Mouse (Mus musculus) CD8-positive naive resting alpha-beta T cell, adult 2 months (primary cell): ENCODE measurements around the gene Ang.
A peak's percentile ranks its signal among the peaks of the same experiment; 100 is the strongest.

Experiments used
- DNase-seq, 2 experiments: peaks; one replicate each; pipeline ENCODE4 v3.0.0; 2022; ENCODE audit warnings: low read depth in 2 of 2, low spot score in 2 of 2

Gene Ang

GRCm38 (mm10) chr14:51090921-51091900 lies at the start of gene Ang, which contains the start of gene Rnase4:
Gene Ang (plus strand): TSS chr14:51091150.
Gene Rnase4 (plus strand): TSS chr14:51091077.
- peak in 1 of 2 experiments; percentile 16 for DNase-seq

GRCm38 (mm10) chr14:51041769-51042168 lies 49.2 kb upstream of the Ang start, which contains the start of gene Rnase9:
Gene Rnase9 (minus strand): TSS chr14:51041869.
- DNase-seq, result no peak

GRCm38 (mm10) chr14:51047846-51048245 lies 43.1 kb upstream of the Ang start:
- DNase-seq, result no peak

GRCm38 (mm10) chr14:51050063-51050462 lies 40.9 kb upstream of the Ang start, which contains the start of gene Rnase11:
Gene Rnase11 (minus strand): TSS chr14:51050163.
- no peak for DNase-seq

GRCm38 (mm10) chr14:51051941-51052340 lies 39.0 kb upstream of the Ang start:
- DNase-seq, result no peak

GRCm38 (mm10) chr14:51053176-51053575 lies 37.8 kb upstream of the Ang start:
- DNase-seq, result no peak

- no peak for DNase-seq
These were observed 36.4 kb upstream of the Ang start for GRCm38 (mm10) chr14:51054243-51055237.

GRCm38 (mm10) chr14:51057401-51057831 lies 33.5 kb upstream of the Ang start, which contains the start of gene Rnase12:
Gene Rnase12 (minus strand): TSS chr14:51057661.
- no peak for DNase-seq

GRCm38 (mm10) chr14:51060761-51061160 lies 30.2 kb upstream of the Ang start:
- DNase-seq, result no peak

- no peak for DNase-seq
These were observed 22.0 kb upstream of the Ang start for GRCm38 (mm10) chr14:51068956-51069355.

- peak; percentile 52 to 60 for DNase-seq
These were observed 21.3 kb upstream of the Ang start for GRCm38 (mm10) chr14:51069617-51070016.

- no peak for DNase-seq
These were observed 16.6 kb upstream of the Ang start, which contains the start of gene Olfr750 for GRCm38 (mm10) chr14:51074335-51074734. Gene Olfr750 (minus strand): TSS chr14:51074435.

- DNase-seq, result no peak
These were observed 11.8 kb upstream of the Ang start for GRCm38 (mm10) chr14:51079180-51079579.

GRCm38 (mm10) chr14:51081035-51081434 lies 9.9 kb upstream of the Ang start:
- DNase-seq, result no peak

GRCm38 (mm10) chr14:51082599-51083581 lies 8.1 kb upstream of the Ang start:
- DNase-seq, result peak; percentile 65 to 74

- no peak for DNase-seq
These were observed 7.1 kb upstream of the Ang start for GRCm38 (mm10) chr14:51083805-51084204.

GRCm38 (mm10) chr14:51085086-51085485 lies 5.9 kb upstream of the Ang start:
- no peak for DNase-seq

- DNase-seq, result no peak
These were observed 5.0 kb upstream of the Ang start for GRCm38 (mm10) chr14:51085911-51086310.

GRCm38 (mm10) chr14:51087762-51088161 lies 3.2 kb upstream of the Ang start:
- DNase-seq, result no peak
